Mouse (Mus musculus) brain, embryonic 14.5 days (tissue): ENCODE results near the gene Ciao2b. TPM values are rescaled to one million over a fixed set of nuclear protein-coding genes. Genes with fewer than 3 reads are reported as not detected.

Experiments
- DNase-seq: peaks from one replicate; pipeline ENCODE4 v3.0.0-alpha.2; 2011; ENCODE audit warnings: low read depth
- CTCF ChIP-seq: fragments of 200-500 bp; IDR thresholded peaks from 2 replicates; pipeline ENCODE4 v1.5.1; 2012; ENCODE audit warnings: inconsistent platforms, mild to moderate bottlenecking, moderate library complexity, borderline replicate concordance; ENCODE audit not compliant: insufficient read depth, insufficient read length; ENCODE audit errors: extremely low read depth
- POLR2A ChIP-seq: fragments of 200-500 bp; IDR thresholded peaks from 2 replicates; pipeline ENCODE4 v1.6.1; 2012; ENCODE audit warnings: mild to moderate bottlenecking, inconsistent platforms, borderline replicate concordance; ENCODE audit not compliant: poor library complexity, insufficient read depth, insufficient read length, severe bottlenecking; ENCODE audit errors: extremely low read depth
- polyA plus RNA-seq: library from polyadenylated mRNA; depleted of rRNA; stranded (reverse); fragments of >200 nt; gene quantifications from 2 replicates; pipeline ENCODE4 v1.2.3, GENCODE M21; 2012

The Ciao2b gene
- polyA plus RNA-seq, 1 experiment, result 83.3 TPM

- peak; percentile 64 for DNase-seq
- TF ChIP-seq CTCF (no peak), POLR2A (no peak)
Observed at GRCm38 (mm10) chr8:104632486-104632885, 9.3 kb downstream of the Ciao2b start.

GRCm38 (mm10) chr8:104631975-104632374, 9.8 kb downstream of the Ciao2b start:
- TF ChIP-seq CTCF (no peak), POLR2A (no peak)
- DNase-seq, result no peak

GRCm38 (mm10) chr8:104630981-104631663, 10.6 kb downstream of the Ciao2b start, which contains the start of gene Rrad:
TSS of gene Rrad (minus strand) at chr8:104631327.
- TF ChIP-seq CTCF (no peak), POLR2A (no peak)
- peak; percentile 51 for DNase-seq

- DNase-seq, result no peak
- TF ChIP-seq CTCF, result no peak
Observed at GRCm38 (mm10) chr8:104630574-104630973, 11.2 kb downstream of the Ciao2b start.

GRCm38 (mm10) chr8:104630111-104630479, 11.7 kb downstream of the Ciao2b start:
- no peak for DNase-seq
- TF ChIP-seq POLR2A (no peak), CTCF (no peak)

- DNase-seq, result no peak
- TF ChIP-seq CTCF (no peak), POLR2A (no peak)
Observed at GRCm38 (mm10) chr8:104629306-104630110, 12.3 kb downstream of the Ciao2b start.

GRCm38 (mm10) chr8:104628402-104628801, 13.4 kb downstream of the Ciao2b start:
- no peak for DNase-seq
- no peak for TF ChIP-seq CTCF

GRCm38 (mm10) chr8:104627065-104627740, 14.6 kb downstream of the Ciao2b start:
- TF ChIP-seq CTCF (no peak), POLR2A (no peak)
- no peak for DNase-seq

GRCm38 (mm10) chr8:104624161-104624560, 17.6 kb downstream of the Ciao2b start, which contains the start of gene Cdh16:
TSS of gene Cdh16 (minus strand) at chr8:104624396.
- TF ChIP-seq CTCF, result no peak
- no peak for TF ChIP-seq POLR2A
- no peak for DNase-seq

- no peak for DNase-seq
- no peak for TF ChIP-seq CTCF
- TF ChIP-seq POLR2A, result no peak
Observed at GRCm38 (mm10) chr8:104620765-104621164, 21.0 kb downstream of the Ciao2b start.

GRCm38 (mm10) chr8:104613119-104613518, 28.6 kb downstream of the Ciao2b start:
- TF ChIP-seq CTCF (no peak), POLR2A (no peak)
- no peak for DNase-seq
